Mouse (Mus musculus) left cerebral cortex, postnatal 4 days (tissue): Measurements from ENCODE around the gene Gigyf2. TPM values are rescaled to one million over a fixed set of nuclear protein-coding genes. Genes with fewer than 3 reads are reported as not detected.

Experiments used
- DNase-seq: peaks from one replicate; pipeline ENCODE4 v3.0.0-alpha.2; 2022
- intact Hi-C: fragments of 180-260 bp; cut with DNase I; formaldehyde crosslinking; loops from one replicate; pipeline ENCODE4 v1.15.1; 2025
- total RNA-seq, 2 experiments: library from RNA; stranded (reverse); gene quantifications; 2 replicates each; pipeline ENCODE4 v1.2.3; 2021

Gene Gigyf2
- total RNA-seq, result 10 to 100 TPM; 85.4 to 94.2 TPM

DNA sequence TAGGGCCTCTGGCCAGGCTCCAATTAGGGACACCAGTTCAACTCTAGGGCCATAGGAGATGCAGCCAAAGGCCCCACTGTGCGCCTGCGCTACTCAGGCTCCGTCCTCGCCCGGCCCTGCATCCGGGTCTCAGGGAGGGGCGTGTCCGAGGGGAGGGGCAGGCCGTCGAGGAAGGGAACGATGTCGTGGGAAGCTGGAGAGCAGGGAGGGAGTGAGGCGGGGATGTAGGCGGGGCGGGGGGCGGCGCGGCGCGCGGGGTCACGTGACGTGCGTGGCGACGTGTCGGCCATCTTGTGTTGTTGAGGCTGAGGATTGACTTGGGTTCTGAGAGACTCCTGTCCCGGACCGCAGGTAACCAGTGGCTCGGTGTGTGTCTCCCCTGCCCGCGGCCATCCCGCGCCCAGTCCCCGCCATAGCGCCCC is at the start of gene Gigyf2:
Gene Gigyf2, plus strand, starts transcription at position 257 of the 422 bp plus-strand sequence.
- intact Hi-C loops, result no loop called here
- DNase-seq, result peak; percentile 98

DNA sequence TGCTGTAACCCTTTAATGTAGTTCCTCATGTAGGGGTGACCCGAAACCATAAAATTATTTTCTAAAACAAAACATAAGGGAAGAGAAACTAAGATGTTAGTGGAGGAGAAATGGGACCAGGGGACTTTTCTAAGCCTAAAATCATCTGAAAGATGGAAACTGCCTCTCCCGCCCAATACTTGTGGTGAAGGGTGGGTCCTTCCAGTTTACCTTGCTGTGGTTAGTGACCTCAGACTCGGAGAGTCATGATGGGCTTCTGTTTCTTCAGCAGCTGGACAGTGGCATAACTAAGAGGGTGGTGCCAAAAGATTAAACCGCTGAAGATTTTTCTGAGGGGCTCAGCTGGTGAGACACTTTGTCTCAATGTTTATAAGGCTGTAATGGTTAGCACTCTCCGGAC is 46.5 kb upstream of the Gigyf2 start:
- DNase-seq, result no peak
- intact Hi-C loops, result no loop called here

DNA sequence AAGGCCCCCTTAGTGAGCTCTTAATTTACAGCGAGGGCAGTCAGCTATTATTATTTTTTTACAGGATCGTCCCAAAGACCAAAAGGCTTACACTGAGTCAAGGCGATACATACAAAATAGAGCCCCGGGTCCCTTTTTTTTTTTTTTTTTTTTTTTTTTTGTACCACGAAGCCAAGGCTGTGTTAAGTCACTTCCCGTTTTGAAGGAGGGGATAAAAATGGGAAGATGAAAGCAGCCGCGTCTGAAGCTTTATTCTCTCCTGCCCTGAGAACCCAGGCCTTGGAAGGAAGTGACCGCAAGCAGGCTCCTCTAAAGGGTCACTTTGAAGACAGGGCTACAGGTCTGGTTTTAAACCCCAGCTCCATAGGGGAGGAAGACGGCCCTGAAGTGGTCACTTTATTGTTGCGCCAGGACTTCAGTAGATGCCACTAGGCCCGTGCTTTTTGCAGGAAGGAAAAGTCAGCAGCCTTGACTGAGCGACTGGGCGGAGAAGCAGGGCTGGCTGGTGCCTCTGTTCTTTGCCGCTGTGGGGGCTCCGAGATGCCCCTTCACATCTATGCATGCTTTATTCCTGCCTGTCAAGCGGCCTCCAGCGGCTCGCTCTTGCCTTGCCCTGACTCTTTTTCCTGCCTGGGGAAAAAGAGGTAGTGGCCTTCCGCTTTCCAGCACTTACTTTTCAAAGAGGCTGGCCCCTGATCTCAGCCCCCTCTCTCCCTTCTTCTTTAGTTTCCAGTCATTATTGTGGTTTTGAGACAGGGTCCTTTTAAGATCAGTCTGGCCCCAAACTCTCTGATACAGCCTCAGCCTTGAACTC is 45.0 kb upstream of the Gigyf2 start:
- peak; percentile 17 for DNase-seq
- intact Hi-C loops, result no loop called here

DNA sequence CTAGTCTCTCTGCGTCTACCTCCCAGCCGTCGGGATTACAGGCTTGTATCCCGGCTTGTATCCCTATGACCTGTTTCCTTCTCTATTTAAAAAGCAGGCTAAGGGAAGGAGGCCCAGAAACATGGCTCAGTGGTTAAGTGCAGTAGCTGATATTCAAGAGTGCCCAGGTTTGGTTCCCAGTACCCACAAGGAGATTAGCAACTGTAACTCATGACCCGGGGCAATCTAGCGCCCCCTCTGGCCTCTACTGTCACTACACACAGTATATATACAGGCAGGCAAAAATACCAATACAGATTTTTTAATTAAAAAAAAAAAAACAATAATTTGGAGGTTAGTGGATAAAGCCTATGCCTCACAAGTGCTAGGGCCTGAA is 44.4 kb upstream of the Gigyf2 start:
- intact Hi-C loops, result no loop called here
- no peak for DNase-seq

DNA sequence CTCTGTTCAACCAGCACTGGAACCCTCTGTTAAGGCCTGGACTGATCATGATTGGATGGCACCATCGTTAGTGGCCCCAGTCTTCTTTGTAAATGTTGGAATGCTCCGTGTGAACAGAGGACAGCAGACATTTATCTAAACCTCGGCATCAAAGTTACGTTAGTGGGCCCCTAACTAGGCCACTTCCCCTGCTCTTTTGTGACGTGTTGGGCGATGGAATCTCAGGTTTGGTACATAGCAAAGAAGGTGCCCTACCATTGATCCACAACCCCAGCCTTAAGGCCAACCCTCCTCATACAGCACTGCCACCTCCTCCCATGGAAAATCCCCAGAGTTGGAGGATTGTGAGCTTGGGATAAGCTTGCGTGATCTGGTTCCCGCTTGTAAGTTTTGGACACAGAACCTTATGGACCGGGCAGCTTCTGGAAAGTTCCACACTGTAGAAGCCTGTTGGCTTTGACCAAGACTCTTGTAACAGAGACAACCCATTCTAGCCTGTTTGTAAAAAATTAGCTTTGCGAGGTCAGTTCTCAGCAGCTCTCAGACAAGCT is 43.3 kb upstream of the Gigyf2 start:
- intact Hi-C loops, result no loop called here
- no peak for DNase-seq

DNA sequence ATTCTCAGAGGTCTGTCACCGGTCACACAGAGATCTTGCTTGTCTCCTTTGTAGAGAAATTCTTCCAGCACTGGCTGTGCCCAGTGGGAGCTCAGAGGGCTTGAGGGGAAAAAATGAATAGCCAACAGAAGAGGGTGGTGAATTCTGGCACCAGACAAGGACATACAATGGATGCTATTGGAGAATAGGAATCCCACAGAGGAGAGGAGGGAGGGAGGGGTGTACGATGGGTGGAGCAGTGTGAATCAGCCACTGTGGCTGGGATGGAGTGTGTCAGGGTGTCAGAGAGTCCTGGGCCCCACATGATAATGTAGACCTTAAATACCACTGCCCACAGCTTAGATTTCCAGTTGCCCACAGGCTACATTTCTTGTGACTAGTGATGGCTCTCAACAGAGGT is 39.7 kb upstream of the Gigyf2 start:
- no peak for DNase-seq
- intact Hi-C loops, result no loop called here

DNA sequence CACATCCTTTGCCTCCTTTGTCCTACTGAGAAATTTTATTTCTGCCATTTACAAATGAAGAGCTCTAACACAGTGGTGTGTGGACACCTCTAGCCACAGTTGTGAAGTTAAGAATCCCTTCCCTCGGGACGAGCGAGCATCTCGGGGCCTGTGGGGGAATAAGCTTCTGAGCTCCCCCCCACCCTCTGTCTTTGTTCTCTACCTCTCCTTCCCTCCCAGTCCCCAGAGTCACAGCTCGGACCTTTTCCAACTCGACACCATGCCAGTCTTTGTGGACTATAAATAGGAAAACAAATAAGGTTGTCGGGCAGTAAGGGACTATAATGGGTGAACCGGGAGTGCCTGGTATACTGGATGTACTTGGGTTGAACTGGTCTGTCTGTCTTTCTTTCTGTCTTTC is 35.4 kb upstream of the Gigyf2 start:
- intact Hi-C loops, result loop anchor here (5.0 kb wide), 1 partner anchor 44 kb away; no protein-coding TSS in a partner anchor
- DNase-seq, result peak; percentile 13

DNA sequence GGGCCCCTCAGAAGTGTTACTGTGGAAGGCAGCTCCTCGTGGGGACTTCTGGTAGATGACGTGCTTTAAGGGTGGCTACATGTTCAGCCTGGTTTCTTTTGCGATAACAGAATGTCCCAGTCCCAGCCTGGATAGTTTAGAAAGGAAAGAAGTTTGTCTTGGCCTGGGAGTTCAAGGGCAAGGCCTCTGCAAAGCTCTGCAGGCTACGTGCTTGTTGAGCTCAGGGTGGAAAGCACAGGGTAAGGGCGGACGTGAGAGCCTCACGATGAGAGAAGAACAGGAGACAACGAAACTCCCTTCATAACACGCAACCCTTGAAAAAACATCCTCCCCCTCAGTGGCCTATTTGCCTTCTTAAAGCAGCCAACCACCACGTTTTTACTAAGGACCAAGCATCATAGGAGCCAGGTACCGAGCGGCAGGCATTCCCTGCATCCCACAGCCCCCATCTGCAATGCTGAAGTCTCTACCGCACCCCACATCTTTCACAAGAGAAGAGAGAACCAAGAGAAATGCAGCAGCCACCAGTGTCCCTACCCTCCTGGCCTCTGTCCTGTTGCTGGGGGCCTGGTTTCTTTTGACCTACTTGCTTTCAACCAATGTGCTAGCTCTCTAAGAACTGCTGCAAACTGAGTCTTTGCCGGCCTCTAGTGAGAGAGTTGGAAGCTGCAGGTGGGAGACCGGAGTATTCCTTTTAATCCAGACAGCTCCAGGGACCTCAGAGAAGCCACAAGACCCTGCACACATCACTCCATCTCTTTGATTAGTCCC is 34.2 kb upstream of the Gigyf2 start:
- intact Hi-C loops, result loop anchor here (5.0 kb wide), 1 partner anchor 45 kb away; no protein-coding TSS in a partner anchor

DNA sequence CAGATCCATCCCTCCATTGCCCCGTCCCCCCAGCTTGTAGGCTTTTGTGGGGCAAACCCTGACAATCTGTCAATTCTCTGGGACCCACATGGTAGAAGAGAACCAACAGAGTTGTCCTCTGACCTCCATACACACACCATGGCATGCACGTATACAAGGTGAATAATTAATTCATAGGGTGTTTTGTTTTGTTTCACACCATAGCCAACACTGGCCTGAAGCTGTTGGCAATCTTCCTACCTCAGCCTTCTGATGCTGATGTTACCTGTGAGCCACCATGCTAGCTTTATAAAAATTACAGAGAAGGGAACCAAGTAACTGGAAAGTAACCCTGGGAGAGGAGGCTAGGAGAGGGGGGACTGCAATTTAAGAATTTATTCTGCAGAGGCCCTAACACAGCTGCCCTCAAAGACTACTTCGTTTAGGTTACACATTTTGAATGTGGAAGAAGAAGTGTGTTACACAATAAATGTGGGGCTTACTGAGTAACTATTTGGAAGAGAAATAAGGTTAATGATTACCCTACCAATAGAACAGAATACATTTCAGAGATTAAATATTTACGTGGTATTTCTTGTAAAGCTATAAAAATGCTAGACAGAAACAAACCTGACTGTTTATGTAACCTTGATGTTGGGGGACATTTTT is 32.6 kb upstream of the Gigyf2 start:
- no peak for DNase-seq
- intact Hi-C loops, result loop anchor here (5.0 kb wide), 1 partner anchor 47 kb away; no protein-coding TSS in a partner anchor

More for the DNA sequence above, 34.2 kb upstream of the Gigyf2 start:
- DNase-seq, result peak; percentile 56

DNA sequence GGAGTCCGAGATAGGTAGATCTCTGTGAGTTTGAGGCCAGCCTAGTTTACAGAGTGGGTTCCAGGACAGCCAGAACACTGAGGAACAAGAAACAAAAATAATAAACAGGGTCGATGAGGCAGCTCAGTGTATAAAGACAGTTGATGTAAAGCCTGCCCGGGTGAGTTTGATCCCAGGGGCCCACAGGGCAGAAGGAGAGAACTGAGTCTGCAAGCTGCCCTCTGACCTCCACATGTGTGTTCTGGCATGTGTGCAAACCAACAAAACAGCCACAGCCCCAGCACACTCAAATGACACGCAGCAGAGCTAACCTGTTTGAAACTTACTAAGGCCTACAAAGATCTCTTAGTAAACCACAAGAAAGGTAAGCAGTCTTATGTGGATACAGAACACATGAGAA is 31.8 kb upstream of the Gigyf2 start:
- intact Hi-C loops, result loop anchor here (5.0 kb wide), 1 partner anchor 48 kb away; no protein-coding TSS in a partner anchor
- DNase-seq, result no peak

DNA sequence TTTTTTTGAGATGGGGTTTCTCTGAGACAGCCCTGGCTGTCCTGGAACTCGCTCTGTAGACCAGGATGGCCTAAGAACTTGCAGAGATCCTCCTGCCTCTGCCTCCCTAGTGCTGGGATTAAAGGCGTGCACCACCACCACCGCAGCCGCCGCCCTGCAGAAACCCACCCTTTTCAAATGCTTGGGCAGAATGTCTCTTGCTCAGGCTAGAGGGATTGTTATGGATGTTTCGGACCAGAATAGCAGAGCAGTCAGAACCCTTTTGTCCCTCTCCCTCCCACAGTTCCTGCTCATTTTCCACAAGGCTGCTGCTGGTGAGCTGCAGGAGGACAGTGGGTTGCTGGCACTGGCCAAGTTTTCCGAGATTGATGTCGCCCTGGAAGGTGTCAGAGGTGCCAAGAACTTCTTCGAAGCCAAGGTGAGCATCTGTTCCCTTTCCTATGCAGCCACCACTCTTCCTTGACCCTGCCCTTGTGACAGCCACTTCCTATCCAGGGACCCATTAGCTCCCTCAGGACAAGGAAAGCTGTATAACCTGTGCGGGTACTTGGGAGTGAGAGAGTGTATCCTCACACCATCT is 29.4 kb upstream of the Gigyf2 start:
- peak; percentile 49 for DNase-seq
- intact Hi-C loops, result no loop called here

DNA sequence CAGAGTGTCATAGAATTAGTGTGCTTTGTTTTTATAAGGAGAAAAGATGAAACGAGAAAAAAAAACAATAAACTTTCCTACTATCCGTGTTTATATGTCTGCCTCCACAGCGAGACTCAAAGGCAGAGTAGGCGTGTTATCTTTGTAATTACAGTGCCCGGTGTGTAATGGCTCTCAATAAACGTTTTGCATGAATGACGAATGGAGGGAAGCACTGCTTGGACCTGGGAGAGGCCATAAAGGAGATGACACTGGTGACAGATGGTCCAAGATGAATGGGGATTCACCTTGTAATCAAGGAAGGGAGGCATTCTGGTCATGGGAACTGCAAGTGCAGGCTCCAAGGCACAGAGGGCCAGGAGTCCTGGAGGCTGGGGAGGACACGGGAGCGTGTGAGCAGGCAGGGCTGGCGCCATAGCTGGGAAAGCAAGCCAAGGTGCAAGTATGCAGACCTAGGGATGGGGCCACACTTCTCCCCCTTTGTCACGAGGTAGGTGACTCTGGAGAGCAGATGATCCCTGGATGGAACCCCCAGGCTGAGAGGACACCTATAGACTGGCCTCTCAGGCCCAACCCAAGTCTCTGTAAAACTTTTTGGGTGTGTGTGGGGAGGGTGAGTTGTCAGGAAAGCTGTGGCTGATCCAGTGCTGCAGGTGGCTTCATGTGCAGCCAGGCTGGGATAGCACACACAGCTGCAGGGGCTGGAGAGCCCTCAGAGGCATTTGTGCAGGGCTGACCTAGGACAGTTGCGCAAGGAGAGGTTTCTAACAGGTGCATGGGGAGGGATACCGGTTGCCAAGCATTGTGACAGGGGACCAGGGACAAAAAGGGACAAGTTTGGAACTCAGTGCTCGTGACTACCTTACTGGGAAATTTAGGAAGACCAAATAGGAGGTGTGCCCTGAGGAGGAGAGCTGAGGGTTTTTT is 26.2 kb upstream of the Gigyf2 start:
- intact Hi-C loops, result no loop called here
- no peak for DNase-seq

DNA sequence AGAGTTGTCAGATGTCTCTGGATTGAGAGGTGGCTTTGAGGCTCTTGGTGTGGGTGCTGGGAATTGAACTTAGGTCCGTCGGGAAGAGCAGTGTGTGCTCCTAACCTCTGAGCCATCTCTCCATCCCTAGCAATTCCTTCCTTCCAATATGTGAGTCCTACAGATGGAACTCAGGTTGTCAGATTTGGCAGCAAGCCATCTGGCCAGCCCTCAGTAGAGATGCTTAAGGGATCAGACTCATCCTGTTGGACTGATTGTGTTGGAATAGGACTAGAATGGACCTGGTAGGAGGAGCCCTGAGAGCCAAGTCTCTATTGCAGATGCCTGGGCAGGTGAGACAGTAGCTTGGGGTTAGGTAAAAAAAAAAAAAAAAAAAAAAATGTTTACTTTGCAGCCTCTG is 24.8 kb upstream of the Gigyf2 start:
- intact Hi-C loops, result no loop called here
- DNase-seq, result peak; percentile 73

DNA sequence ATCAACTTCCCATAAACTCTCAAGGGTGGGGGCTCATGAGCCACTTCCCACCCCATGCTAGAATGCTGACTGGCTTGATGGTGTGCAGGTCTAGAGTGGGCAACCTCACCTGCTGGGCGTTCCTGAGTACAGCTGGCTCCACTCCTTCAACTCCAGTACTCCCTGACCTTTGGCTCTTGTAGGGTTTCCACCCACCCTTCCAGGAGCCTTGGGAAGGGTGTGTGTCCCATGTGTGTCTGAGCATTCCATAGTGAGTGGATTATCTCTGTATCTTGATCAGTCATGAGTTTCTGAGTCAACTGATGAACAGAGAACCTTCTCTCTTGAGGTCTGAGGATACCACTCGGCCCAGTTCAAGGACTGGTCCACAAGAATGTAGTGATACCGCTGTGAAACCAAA is 17.8 kb upstream of the Gigyf2 start:
- intact Hi-C loops, result no loop called here
- DNase-seq, result no peak

DNA sequence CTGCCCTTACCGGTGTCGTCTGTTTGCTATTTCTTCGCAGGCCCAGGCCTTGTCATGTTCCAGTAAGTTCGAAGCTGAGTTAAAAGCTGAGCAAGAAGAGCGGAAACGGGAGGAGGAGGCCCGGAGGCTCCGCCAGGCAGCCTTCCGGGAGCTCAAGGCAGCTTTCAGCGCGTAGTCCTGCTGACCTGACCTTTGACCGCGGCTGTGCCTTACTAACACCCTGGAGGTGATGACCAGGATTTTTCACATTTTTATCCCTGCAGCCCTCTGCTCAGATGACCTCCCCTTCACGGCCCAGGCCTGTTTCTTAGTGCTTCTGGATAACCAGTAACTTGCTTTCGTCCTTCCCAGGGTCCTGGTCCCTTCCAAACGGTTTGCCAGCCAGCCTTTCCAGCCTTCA is 17.2 kb upstream of the Gigyf2 start:
- intact Hi-C loops, result no loop called here
- DNase-seq, result no peak

DNA sequence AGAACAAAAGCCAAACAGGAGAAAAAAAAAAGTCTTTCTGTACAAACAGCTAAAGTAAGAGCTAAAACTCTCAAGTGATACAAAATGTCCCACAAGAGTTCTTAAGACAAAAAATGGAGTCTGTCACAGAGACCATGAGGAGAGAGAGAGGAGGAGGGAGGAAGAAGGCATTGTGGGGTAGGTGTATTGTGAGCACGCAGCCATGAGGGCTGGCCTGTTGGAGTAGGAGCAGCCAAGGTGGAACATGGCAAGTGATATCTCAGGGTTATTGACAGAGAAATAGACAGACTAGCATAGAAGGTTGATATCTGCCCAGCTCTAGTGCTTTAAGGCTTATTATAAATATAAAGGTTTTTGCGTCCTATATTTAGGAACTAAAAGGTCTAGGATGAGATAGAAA is 14.1 kb upstream of the Gigyf2 start:
- intact Hi-C loops, result no loop called here
- no peak for DNase-seq

DNA sequence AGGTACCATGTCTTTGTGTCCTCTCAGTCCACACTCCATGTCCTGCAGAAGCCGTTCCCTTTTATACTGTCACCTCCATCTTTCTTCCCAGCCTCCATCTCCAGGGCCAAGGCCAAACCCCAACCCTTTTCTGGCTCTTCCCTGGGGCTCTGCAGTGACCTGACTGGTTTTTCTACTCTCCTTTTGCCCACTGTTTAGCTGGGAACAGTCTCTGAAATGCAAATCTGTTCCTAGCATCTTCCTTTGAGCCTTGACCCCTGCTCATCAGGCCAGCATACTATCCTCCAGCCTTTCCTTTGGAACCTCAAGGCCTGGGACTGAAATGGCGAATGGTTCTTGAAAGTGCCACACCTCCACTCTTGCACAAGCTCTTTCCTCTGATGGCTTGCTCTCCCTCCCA is 13.7 kb upstream of the Gigyf2 start:
- intact Hi-C loops, result no loop called here
- no peak for DNase-seq

DNA sequence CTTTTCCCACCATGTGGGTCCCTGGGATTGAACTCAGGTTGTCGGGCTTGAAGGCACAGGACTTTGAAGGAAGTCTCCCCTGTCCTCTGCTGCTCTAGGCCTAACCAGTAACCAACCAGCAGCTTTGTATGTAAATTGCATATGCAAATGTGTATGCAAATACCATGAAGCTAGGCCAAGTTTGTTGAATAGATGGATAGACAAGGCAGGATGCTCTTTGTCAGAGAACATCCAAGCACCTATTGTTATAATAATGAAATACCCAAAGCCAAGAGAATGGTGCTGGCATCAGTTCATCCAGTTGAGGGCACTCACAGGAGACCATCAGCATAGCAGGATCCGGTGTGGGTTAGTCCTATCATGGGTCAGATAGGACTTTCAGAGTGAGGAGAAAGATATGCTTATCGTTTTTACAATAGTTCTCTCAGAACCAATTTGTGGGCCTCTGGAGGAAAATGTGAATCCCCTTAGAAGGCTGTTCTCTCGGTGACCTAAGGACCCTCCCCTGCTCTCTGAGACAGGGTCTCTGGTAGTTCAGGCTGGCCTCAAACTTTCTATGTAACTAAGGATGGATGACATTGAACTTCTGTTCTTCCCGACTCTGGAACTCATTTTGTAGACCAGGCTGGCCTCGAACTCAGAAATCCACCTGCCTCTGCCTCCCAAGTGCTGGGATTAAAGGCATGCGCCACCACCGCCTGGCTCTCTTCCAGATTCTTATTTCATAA is 12.8 kb upstream of the Gigyf2 start:
- intact Hi-C loops, result no loop called here
- DNase-seq, result no peak

DNA sequence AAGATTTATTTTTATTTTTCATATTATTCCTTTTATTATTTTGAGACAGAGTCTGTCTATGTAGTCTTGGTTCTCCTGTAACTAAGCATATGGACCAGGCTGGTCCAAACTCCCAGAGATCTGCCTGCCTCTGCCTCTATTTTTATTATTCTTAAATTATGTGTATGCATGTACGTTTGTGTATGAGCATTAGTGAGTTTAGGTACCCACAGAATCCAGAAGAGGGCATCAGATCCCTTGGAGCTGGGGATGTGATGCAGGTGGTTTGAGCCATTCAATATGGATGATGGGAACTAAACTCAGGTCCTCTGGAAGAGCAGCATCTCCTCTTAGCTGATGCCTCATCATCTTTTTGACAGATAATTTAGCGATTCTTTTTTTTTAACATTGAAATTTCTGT is 11.4 kb upstream of the Gigyf2 start:
- intact Hi-C loops, result no loop called here

More for the DNA sequence above, 11.4 kb upstream of the Gigyf2 start:
- no peak for DNase-seq
